Mouse (Mus musculus): ENCODE results near the gene Rusc2.
A peak's percentile ranks its signal among the peaks of the same experiment; 100 is the strongest.

- no peak for TF ChIP-seq ZNF384 (IDR thresholded peaks at IDR 0.05; ENCODE audit: low read depth, low read length)
- TF ChIP-seq HCFC1 (IDR thresholded peaks at IDR 0.05; ENCODE audit: borderline replicate concordance, insufficient read depth, low read length), result no peak
- no peak for TF ChIP-seq ZC3H11A (IDR thresholded peaks at IDR 0.05; ENCODE audit: borderline replicate concordance, low read depth, low read length)
- TF ChIP-seq CHD2 (IDR thresholded peaks at IDR 0.05; ENCODE audit: low read depth, low read length), result no peak
- 0 out of 2 replicates have a peak, but pooled peaks have one; percentile 23 for TF ChIP-seq MAFK (IDR thresholded peaks at IDR 0.05; ENCODE audit: insufficient read depth, low read depth, low read length)
These were observed 20.4 kb downstream of the Rusc2 start for GRCm38 (mm10) chr4:43402212-43402611.
